Mouse (Mus musculus): ENCODE measurements around the gene Rpl11.
"Not testable (repeated sequence)": the region's sequence is repeated elsewhere in the genome, so short reads cannot be mapped to it uniquely, and the experiment has no call there.

The Rpl11 gene

DNA sequence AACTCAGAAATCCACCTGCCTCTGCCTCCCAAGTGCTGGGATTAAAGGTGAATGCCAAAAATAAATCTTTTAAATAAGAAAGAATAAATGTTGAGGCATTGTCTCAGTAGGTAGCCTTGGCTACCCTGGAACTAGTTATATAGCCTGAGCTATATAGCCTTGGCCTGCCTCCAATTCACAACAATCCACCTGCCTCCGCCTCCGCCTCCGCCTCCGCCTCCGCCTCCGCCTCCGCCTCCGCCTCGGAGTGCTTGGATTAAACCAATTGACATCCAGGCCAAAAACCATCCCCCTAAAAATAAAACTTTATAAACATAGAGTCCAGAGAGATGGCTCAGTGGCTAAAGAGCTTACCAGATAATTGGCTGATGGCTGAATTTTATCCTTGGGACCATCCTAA is 30.3 kb downstream of the Rpl11 start:
- DNase-seq, result peak; percentile 31

DNA sequence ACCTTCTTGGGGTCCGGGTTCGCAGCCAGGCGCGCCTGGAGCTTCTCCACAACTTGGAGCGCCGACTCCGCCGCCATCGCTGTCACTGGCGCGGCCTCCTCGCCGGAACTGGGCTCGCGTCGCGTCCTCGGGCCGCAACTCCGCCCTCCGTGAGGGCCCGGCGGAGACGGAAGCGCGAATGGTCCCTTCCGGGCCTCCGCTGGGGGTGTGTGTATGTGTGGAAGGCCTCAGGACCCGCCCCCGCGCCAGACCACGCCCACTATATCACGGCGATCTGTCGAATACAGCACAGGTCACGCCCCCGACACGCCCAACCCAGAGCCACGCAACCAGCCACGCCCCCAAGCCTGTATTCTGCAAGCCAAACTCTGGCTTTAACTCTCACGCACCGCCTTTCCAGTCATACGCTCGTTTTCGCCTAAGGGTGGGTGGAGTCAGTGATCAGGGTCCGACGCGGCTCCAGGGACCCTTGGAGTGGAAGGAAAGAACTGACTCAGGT is 31.6 kb downstream of the Rpl11 start, which contains the start of gene Eloa:
Eloa (minus strand) TSS at position 215 of the 499 bp plus-strand sequence.
- DNase-seq, result peak; percentile 100

DNA sequence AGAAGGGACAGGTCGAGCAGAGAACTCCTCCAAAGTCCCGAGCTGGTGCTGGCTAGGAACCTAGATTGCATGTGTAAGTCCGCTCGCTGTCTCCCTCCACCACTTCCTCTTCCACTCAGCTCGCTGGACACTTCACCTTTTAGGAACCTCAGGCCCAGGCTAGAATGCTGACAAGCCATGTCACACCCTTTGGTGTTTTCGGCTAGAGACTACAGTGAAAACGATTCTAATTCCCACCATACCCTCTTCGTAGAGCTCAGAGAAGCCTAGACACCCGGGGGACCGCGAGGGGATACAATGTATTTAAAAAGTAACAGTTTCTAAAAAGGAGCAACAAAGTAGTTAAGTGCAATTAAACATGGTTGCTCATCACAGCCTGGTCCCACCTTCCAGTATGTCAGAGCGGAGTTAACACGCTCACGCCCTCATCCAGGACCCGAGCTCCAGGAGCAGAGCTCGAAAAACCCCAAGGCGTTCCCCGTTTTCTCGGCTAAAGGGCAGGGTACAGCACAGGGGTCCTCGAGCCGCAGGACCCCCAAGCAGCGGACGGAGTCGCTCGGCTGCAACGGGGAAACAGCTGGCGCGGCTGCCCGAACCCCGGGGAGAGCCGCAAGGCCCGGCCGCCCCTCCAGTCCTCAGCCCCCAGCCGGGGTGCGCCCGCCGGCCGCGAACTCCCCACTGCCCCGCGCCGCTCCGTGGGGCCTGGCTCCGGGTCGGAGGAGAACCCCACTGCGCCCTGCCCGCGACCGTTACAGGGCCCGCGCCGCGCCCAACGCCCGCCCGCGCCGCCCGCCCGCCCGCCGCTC is 32.3 kb downstream of the Rpl11 start:
- DNase-seq, result peak; percentile 27

DNA sequence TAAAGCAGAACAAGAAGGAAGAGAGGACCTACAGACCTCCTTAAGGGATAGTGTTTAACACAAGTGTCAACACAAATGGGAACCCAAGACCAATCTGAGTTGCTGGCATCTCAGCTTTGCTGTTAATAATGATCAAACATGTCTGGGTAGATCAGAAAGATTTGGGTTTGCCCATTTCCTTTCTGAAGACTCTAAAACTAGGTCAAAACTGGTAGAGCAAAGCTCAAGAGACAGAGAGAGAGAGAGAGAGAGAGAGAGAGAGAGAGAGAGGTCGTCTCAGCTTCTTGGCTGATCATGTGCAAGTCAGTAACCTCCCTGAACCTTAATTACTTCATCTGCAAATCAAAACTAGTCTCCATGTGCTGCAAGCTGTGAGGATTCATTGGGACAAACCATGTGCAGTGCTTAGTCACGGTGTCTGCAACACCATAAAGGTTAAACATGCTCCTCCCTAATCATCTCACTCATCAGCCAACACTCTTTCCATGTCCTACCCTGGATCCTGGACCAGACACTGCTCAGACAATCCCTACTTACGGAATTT is 37.1 kb downstream of the Rpl11 start:
- DNase-seq, result no peak

DNA sequence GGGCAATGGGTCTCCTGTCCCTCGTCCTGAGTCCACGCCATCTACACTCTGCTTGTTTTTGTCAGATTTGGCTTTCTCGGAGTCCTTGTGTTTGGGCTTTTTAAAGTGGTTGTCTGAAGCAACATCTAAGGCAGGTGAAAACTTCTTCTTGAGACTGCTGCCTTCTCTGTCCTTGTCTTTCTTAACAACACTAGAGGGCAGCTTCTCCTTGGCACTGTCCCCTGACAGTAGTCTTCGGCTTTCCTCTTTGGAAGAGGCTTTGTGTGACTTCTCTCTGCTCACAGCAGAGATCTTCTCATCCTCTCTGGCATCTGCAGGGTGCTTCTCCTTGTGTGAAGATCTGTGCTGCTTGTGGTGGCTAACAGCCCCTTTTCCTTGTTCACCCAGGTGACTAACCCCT is 42.6 kb downstream of the Rpl11 start:
- DNase-seq, result no peak

DNA sequence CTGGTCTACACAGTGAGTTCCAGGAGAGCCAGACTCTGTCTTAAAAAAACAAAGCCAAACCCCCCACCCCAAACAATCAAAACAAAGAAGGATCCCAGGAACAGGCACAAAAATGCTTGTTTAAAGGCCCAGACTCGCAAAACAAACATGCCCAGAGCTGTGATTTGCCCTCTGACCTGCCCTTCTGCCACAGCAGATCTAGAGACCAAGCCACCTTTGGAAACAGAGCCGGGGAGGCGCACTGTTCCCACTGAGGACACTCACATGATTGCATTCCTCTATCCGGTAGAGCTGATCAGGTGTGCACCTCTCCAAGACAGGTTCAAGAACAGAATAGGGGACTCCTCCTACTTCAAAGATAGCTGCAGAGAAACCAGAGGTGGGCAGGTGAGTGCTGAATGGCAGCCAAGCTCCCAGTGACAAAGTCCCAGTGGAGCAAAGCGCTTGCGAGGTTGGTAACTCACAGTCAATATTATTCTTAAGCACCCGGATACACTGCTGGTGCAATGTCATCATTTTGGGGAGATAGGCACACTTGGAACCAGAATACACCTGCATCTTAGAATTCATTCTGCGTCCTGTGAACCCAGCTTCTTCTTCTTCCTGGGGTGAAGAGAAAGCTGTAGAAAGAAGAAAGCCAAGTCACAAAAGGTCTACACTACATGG is 44.3 kb downstream of the Rpl11 start:
- DNase-seq, result no peak

DNA sequence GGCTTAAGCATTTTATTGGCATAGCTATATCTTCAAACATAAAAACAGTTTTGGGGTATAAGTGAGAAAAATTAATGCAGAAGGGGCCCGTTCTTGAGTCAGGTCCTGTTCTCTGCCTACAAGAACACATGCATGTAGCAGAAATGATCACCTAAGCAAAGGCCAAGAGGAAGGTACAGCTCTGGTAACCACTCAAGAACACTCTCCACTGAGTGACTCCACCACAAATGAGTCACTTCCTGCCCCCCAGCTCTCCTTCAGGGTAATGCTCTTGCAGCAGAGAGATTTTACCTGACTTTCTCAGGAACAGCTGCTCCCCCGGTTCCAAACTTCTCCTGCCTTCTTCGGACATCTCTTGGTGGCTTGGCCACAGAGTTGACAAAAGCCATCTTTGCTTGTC is 46.4 kb downstream of the Rpl11 start:
- no peak for DNase-seq

DNA sequence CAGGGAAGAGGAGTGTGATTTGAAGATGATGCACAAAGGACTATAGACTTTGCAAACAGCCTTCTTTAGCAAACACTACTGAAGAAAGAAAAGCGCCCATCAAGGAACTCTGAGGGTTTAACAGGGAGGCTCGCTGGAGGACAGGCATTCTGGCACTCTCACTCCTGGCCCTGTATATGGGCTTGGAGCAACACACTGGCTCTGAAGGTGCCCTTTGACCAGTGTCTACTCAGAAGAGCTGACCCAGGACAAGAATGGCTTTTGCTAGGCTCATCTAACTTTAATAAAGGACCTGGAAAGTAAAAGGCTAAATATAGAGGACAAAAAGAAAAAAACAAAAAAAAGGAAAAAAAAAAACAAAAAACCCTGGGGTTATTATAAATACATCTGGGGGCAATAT is 48.3 kb downstream of the Rpl11 start:
- no peak for DNase-seq

DNA sequence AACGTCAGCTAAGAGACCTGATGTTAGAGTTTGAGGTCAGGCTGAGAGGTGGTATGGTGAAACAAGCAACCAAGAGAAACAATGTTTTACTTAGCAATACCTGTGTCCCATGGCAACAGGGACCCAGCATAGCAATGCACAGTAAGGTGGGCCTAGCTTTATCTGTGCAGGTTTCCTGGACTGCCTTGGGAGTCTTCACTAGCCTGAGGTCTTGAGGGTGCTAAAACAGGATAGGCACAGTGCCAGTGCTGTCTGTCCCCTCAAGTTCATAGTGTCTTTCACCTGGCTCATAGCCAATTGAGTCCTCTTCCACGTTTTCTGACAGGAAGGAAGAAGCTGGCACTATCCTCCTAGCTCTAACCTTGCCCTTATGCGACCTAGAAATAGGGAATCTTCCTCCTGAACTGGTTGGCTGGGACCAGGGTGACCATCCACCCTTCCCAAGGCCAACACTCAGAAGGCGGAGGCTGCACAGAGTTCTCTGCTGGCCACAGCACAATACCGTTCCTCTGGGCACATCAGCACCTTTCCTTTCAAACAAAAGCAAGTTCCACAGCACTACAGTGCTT is 49.0 kb downstream of the Rpl11 start:
- DNase-seq, result no peak

DNA sequence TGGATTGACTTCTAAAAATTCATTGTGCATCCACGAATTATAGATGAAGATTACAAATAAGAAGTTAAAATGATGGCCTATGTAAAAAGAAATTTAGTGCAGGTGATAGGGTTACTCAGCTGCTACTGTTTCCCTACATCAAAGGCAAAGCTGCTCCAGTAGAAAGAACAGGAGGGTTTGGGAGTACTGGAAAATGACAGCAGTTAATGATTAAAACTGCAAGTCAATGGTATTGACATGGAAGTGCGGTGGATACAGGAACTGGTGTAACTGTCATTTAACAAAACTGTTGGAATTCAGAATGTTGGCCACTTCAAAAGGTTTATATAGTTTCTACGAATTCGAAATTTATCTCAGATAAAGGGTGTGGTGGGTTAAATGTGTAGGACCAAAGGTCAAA is 58.1 kb downstream of the Rpl11 start:
- DNase-seq, result no peak

DNA sequence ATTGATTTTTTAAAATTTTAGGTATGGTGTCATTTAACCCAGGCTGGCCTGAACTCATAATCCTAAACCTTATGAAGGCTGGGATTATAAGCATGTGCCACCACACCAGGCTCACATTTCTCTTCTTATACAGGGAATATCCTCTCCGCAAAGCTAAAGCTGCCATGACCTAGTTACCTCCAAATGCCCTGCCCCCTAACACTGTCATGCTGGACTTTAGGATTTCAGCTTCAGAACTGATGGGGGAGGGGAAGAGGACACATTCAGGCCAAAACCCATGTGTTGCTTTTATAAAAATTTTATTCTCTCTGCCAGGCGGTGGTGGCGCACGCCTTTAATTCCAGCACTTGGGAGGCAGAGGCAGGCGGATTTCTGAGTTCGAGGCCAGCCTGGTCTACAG is 59.3 kb downstream of the Rpl11 start:
- DNase-seq, result no peak

DNA sequence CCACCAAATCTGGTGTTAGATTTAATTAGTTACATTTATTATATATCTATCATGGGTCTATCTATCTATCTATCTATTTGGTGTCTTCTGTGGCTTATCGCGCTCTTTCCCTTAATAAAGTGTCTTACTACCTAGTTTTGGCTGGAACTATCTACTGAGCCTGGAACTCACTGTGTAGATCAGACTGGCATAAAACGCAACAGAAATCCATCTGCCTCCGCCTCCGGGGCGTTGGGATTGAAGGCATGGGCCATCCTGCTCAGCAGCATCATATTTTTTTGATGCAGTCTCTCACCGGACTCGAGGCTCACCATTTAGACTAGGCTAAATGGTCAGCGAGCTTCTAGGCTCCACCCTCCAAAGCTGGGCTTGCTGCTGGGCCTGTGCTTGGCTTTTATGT is 65.5 kb downstream of the Rpl11 start:
- DNase-seq, result no peak

DNA sequence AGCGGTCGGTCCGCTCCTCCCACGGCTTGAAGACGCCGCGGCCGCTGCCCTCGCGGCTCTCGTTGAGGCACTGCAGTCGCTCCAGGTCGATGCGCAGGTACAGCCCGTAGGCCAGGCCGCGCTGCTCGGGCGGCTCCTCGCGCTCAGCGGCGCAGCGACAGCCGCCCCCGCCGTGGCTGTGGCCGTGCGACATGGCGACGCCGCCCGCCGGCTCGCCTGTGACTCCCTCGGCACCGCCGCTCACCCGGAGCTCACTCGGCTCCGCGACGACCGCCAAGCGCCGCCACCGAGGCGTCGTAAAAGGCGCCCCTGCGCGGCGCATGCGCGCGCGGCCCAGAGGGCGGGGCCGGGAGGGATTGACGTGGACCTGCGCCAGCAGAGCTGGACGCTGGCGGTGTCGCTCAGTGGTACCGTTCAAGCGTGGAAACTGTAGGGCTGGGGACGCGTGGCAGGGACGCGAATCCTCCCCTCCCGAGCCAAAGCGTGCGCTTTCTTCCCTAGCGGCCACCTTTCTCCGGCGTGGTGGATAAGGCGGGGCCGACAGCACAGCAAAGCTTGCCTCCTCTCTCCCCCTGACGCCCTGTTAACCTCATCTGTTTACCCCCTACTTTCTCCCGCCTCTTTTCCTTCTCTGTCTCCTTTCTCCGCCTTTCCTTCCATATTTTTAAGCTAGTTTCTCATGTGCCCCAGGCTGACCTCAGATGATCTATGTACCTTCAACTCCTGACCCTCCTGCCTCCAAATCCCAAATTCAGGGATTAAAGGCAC is 66.1 kb downstream of the Rpl11 start, which contains the start of gene Pithd1:
Pithd1 (minus strand) TSS at position 322 of the 768 bp plus-strand sequence.
- peak; percentile 96 for DNase-seq

DNA sequence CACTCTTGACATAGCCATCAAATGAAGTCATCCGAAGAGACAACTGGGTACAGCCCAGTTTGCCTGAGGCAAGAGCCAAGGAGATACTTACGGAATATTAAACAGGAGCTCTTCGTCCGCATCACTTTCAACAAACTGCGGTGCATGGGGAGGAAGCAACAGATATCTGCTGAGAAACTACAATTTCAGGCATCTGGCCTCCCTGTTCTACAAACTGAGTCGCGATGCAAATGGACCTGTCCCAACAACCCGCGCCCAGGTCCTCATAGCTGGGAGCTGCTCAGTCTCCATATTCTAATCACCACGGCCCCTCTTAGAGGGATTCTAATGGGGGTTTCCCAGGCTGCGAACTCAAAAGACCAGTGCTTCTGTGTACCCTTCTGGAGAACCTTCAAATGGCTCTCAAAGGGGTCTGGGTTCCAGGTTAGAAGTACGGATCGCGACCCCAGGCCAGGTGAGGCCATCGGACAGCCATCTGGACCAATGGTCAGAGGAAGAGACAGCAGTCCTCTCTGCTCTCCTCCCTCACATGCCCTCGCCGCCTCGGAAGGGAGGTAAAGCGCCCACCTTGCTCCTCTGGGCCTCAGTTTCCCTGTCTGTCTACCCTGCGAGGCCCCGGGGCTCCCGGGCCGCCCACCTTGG is 66.8 kb downstream of the Rpl11 start:
- no peak for DNase-seq

DNA sequence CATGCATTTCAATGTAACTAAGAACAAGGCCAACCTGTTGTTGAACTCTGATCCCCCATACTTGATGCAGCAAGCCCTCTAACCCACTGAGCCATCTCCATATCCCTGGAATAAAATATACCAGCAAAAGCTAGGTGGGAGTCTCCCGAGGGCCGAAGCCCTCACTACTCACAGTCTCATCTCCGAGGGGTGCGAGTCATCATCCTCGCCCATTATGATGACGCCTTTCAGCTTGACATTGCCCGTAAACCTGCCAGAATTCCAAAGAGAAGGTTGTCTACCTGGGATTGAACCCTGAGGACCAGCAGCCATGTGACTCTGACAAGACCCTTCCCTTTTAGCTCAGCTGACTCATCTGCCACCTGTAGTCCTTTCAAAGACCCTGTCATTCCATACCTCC is 67.5 kb downstream of the Rpl11 start:
- DNase-seq, result no peak

DNA sequence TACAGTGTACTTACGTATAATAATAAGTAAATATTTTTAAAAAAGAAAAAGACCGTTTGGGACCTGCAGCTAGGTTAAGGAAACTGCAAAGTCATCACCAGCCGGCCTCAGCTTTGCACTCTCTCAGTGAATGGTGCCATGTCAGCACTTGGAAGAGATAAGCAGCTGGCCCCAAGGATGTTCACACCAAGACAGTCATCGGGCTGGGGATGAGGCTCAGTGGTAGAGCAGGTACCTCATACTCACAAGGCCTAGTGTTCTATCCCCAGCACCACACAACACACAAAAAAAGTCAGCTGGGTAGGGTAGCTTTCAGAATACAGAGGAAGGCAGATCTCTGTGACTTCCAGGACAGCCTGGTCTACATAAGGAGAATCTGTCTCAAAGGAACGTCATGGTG is 68.0 kb downstream of the Rpl11 start:
- DNase-seq, result no peak

DNA sequence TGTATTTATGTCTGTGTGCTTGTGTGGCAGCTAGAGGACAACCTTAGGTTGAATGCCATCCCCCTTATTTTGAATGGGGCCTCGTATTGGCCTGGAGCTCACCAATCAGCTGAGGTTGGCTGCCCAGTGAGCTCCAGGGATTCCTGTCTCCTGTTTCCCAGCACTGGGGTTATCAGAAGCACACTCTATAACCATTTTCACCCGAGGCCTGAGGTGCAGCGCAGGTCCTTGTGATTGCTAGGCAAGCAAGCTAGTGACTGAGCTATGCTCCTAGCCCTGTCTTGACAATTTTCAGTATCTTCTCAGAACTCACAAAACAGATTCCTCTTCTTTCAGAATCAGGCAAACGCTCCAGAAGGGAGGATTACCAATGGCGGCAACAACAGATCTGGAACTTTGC is 68.7 kb downstream of the Rpl11 start:
- no peak for DNase-seq

DNA sequence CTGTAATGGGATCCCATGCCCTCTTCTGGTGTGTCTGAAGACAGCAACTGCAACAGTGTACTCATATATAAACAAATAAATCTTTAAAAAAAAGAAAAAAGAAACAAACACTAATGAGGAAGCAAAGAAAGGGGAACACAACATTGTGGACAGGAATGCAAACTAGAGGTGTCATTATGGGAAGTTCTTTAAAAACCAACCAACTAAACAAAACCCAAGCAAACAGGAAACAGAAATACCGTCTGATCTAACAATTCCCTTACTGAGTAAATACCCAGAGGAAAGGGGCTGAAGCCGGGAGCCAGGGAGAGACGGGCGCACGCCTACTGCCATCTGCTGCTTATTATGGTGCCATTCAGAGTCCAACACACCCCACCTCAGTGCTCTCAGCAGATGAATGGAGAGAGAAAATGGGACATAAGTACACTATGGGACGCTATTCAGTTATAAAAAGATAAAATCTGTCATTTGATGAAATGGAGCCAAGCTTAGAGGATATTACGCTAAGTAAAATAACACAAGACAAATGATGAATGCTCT is 71.6 kb downstream of the Rpl11 start:
- DNase-seq, result no peak

DNA sequence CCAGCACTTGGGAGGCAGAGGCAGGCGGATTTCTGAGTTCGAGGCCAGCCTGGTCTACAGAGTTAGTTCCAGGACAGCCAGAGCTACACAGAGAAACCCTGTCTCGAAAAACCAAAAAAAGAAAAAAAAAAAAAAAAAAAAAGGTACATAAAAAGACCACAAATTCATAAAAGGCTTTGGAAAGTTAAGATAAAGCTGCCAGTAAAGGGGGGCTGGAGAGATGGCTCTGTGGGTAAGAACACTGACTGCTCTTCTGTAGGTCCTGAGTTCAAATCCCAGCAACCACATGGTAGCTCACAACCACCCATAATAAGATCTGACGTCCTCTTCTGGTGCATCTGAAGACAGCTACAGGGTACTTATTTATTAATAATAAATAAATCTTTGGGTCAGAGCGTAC is 73.0 kb downstream of the Rpl11 start:
- DNase-seq, result not testable (repeated sequence)

All from kidney, postnatal 14 days (tissue).